17 mouse cellular contexts compared by ENCODE assay signal in genomic region chr11:51866020-51866419, GRCm38 (mm10). TPM values are rescaled to one million over a fixed set of nuclear protein-coding genes. Genes with fewer than 3 reads are reported as not detected.
A peak's percentile ranks its signal among the peaks of the same experiment; 100 is the strongest.
DNase-seq lines count a peak whose midpoint lies in the region; ATAC-seq and TF ChIP-seq lines count a peak whose summit lies in the region.
"Had no signal": no experiment of that assay in that cellular context is flagged by ENCODE, and none has a peak within 500 bp of the region (broad histone marks: within the 10 kb centered on the region; RNA-seq: fewer than 3 reads in every experiment).

No protein-coding gene starts in this region.

- no peak overlapping the region for H3K9ac ChIP-seq in lung, postnatal 0 days (replicated peaks; ENCODE audit: low read depth)
- H3K9ac ChIP-seq in ES-E14 (ENCODE audit: insufficient read depth, low read depth, low read length, poor library complexity, severe bottlenecking) = peak overlapping the region; percentile 53; the same call in 1 of the 2 replicates
- peak overlapping the region; percentile 2; the same call in 1 of the 2 replicates for H3K9ac ChIP-seq in intestine, embryonic 16.5 days (ENCODE audit: low read depth, low read length)
- H3K9ac ChIP-seq: forebrain, postnatal 0 days; limb, embryonic 13.5 days; lung, embryonic 14.5 days had no signal

- no peaks in the 10 kb centered on the region for H3K36me3 ChIP-seq in lung, postnatal 0 days (ENCODE audit: insufficient read depth, low read length)
- H3K36me3 ChIP-seq in ES-E14 (ENCODE audit: control insufficient read depth, insufficient read depth, low read length, poor library complexity, severe bottlenecking) = no peaks in the 10 kb centered on the region
- H3K36me3 ChIP-seq in intestine, embryonic 16.5 days (ENCODE audit: control insufficient read depth, insufficient read depth, low read length) = no peaks in the 10 kb centered on the region
- H3K36me3 ChIP-seq in forebrain, embryonic 10.5 days (replicated peaks) = no peaks in the 10 kb centered on the region
- H3K36me3 ChIP-seq: limb, embryonic 13.5 days had no signal

- in situ Hi-C loops in ES-E14 (cut with MboI; ENCODE audit: low sequenced_read_pairs in 2 of 2, unreplicated experiment in 2 of 2) = no loop called here

- H3K27me3 ChIP-seq in lung, postnatal 0 days (replicated peaks; ENCODE audit: insufficient read depth, low read length) = no peaks in the 10 kb centered on the region
- no peaks in the 10 kb centered on the region for H3K27me3 ChIP-seq in intestine, embryonic 16.5 days (replicated peaks; ENCODE audit: control insufficient read depth, insufficient read depth, low read length)
- H3K27me3 ChIP-seq in forebrain, embryonic 10.5 days (ENCODE audit: poor library complexity, severe bottlenecking) = no peaks in the 10 kb centered on the region
- H3K27me3 ChIP-seq: limb, embryonic 13.5 days had no signal

- H3K9me3 ChIP-seq in lung, postnatal 0 days (ENCODE audit: low read length) = no peaks in the 10 kb centered on the region
- H3K9me3 ChIP-seq in ES-E14 (ENCODE audit: control insufficient read depth, insufficient read depth, low read depth, low read length) = no peaks in the 10 kb centered on the region
- H3K9me3 ChIP-seq in intestine, embryonic 16.5 days (ENCODE audit: control insufficient read depth, low read length) = no peaks in the 10 kb centered on the region
- no peaks in the 10 kb centered on the region for H3K9me3 ChIP-seq in forebrain, embryonic 10.5 days
- H3K9me3 ChIP-seq: limb, embryonic 13.5 days; megakaryocyte, embryonic 14.5 days had no signal

- peak; percentile 44 for DNase-seq in lung, postnatal 0 days (ENCODE audit: low spot score)
- no peak for DNase-seq in lung, postnatal 4 days
- DNase-seq in 3T3-L1 (ENCODE audit: low read depth, low spot score) (peak; percentile 60), ES-E14 (ENCODE audit: low read depth, low spot score) (no peak)
- no peak for DNase-seq in frontal cortex, postnatal 25 days (ENCODE audit: low spot score in 2 of 2)
- no peak for DNase-seq in layer of hippocampus, postnatal 25 days (ENCODE audit: extremely low spot score in 1 of 2, low spot score in 1 of 2)
- no peak for DNase-seq in forebrain, embryonic 10.5 days (ENCODE audit: extremely low spot score, low spot score)
- DNase-seq: cerebellum, postnatal 25 days; forebrain, postnatal 0 days; gastrocnemius, postnatal 25 days; lung, embryonic 14.5 days; thymus, postnatal 4 days had no signal

- H3K4me3 ChIP-seq in lung, postnatal 0 days (ENCODE audit: low read depth, low read length) = no peak overlapping the region
- H3K4me3 ChIP-seq in ES-E14 (ENCODE audit: insufficient read depth in 1 of 2, low read depth in 1 of 2, low read length in 2 of 2, poor library complexity in 1 of 2, severe bottlenecking in 1 of 2) = no peak overlapping the region
- no peak overlapping the region for H3K4me3 ChIP-seq in intestine, embryonic 16.5 days (ENCODE audit: low read length)
- no peak overlapping the region for H3K4me3 ChIP-seq in forebrain, embryonic 10.5 days
- H3K4me3 ChIP-seq: erythroblast, embryonic 14.5 days; limb, embryonic 13.5 days; megakaryocyte, embryonic 14.5 days had no signal

- no peak for TF ChIP-seq CTCF in lung, postnatal 0 days (IDR thresholded peaks at IDR 0.05)

- peak; percentile 62 for ATAC-seq in lung, postnatal 0 days
- peak; percentile 72; the same call in 1 of the 2 replicates for ATAC-seq in intestine, embryonic 16.5 days
- ATAC-seq: forebrain, postnatal 0 days; hindbrain, postnatal 0 days had no signal

- H3K4me2 ChIP-seq in lung, postnatal 0 days (replicated peaks; ENCODE audit: low read depth, low read length) = no peak overlapping the region
- H3K4me2 ChIP-seq in intestine, embryonic 16.5 days (ENCODE audit: low read depth, low read length) = no peak overlapping the region
- H3K4me2 ChIP-seq: limb, embryonic 13.5 days; lung, embryonic 14.5 days had no signal

- 51% methylated on average over 3 of the region's 3 CpGs for WGBS in lung, postnatal 0 days
- WGBS in intestine, embryonic 16.5 days = 43% methylated on average over 3 of the region's 3 CpGs
- WGBS in forebrain, embryonic 10.5 days = 85% methylated on average over 3 of the region's 3 CpGs

- H3K27ac ChIP-seq in lung, postnatal 0 days (ENCODE audit: low read length) = no peak overlapping the region
- no peak overlapping the region for H3K27ac ChIP-seq in ES-E14 (ENCODE audit: insufficient read depth, low read depth, low read length, poor library complexity, severe bottlenecking)
- no peak overlapping the region for H3K27ac ChIP-seq in intestine, embryonic 16.5 days (ENCODE audit: low read length)
- H3K27ac ChIP-seq in forebrain, embryonic 10.5 days = no peak overlapping the region
- H3K27ac ChIP-seq: hindbrain, postnatal 0 days; limb, embryonic 13.5 days had no signal

- TF ChIP-seq EP300 in lung, postnatal 0 days (IDR thresholded peaks at IDR 0.05) = no peak

- H3K4me1 ChIP-seq in lung, postnatal 0 days (ENCODE audit: insufficient read depth, low read depth, low read length) = no peaks in the 10 kb centered on the region
- peaks cover 0 to 8% of the 10 kb centered on the region in 2 experiments; a peak in 1 of 4 replicates for H3K4me1 ChIP-seq in ES-E14 (ENCODE audit: control insufficient read depth in 2 of 2, insufficient read depth in 2 of 2, low read length in 2 of 2, poor library complexity in 1 of 2)
- no peaks in the 10 kb centered on the region for H3K4me1 ChIP-seq in intestine, embryonic 16.5 days (ENCODE audit: control insufficient read depth, insufficient read depth, low read length)
- no peaks in the 10 kb centered on the region for H3K4me1 ChIP-seq in forebrain, embryonic 10.5 days
- H3K4me1 ChIP-seq: limb, embryonic 13.5 days; megakaryocyte, embryonic 14.5 days had no signal

TF ChIP-seq in ES-E14, 5 proteins besides CTCF, POLR2A, EP300 and RAD21:
- no peak for TF ChIP-seq ZC3H11A (IDR thresholded peaks at IDR 0.05; ENCODE audit: borderline replicate concordance, low read depth, low read length)
- TF ChIP-seq HCFC1 (IDR thresholded peaks at IDR 0.05; ENCODE audit: borderline replicate concordance, insufficient read depth, low read length) = no peak
- TF ChIP-seq CHD2 (IDR thresholded peaks at IDR 0.05; ENCODE audit: low read depth, low read length) = no peak
- TF ChIP-seq ZNF384 (IDR thresholded peaks at IDR 0.05; ENCODE audit: low read depth, low read length) = no peak
- no peak for TF ChIP-seq MAFK (IDR thresholded peaks at IDR 0.05; ENCODE audit: insufficient read depth, low read depth, low read length)
TF ChIP-seq in ES-E14: peak in this region for 0.

RNA-seq across cellular contexts. Expression of gene Jade2, which starts 8.6 kb away (rescaled TPM):
- 3.1 and 3.9 TPM in 2 replicates for polyA plus RNA-seq in lung, postnatal 0 days (2015; fragmentation: Nextera tagmentation; extraction: Ambion mirVana)
- 11.5 and 11.8 TPM in 2 replicates for total RNA-seq in ES-E14 (2012; rRNA removed)
- 1.3 and 1.5 TPM in 2 replicates for polyA plus RNA-seq in intestine, embryonic 16.5 days (2015; fragmentation: Nextera tagmentation; extraction: Ambion mirVana)
- 10 to 100 TPM; 28.4 to 29.7 TPM for total RNA-seq in layer of hippocampus, postnatal 25 days (2021)
- polyA plus RNA-seq in forebrain, embryonic 10.5 days (2016; fragmentation: Nextera tagmentation; extraction: Ambion mirVana) = 0.57 and 0.64 TPM in 2 replicates

Comparison
In these comparisons a context has a peak if more than half of its experiments do, and no peak if none do; other contexts are left out.
1. DNase-seq: peak in lung, postnatal 0 days (single experiment) and 3T3-L1 (single experiment); none in lung, postnatal 4 days (0 of 2), ES-E14 (single experiment), frontal cortex, postnatal 25 days (0 of 2), layer of hippocampus, postnatal 25 days (0 of 2) and forebrain, embryonic 10.5 days (single experiment).